Mouse (Mus musculus) embryo, embryonic 9.5 days (tissue): ENCODE measurements around the gene Crebrf.

Experiments
- DNase-seq: peaks from one replicate; pipeline ENCODE4 v3.0.0-alpha.2; 2017; ENCODE audit errors: extremely low spot score

Gene Crebrf

GRCm38 (mm10) chr17:26826131-26826530 is 110.7 kb downstream of the Crebrf start:
- no peak for DNase-seq
